Mouse (Mus musculus) cerebellum, adult 2 months (tissue): ENCODE data around the gene Rai1.

ENCODE experiments used
- CTCF ChIP-seq: fragments of 200-500 bp; IDR thresholded peaks from 2 replicates; pipeline ENCODE4 v1.5.1; 2011; ENCODE audit warnings: low read depth, mild to moderate bottlenecking, control low read depth, low read length, moderate library complexity, borderline replicate concordance; ENCODE audit not compliant: insufficient read depth
- POLR2A ChIP-seq: fragments of 200-500 bp; IDR thresholded peaks from 2 replicates; pipeline ENCODE4 v1.6.1; 2011; ENCODE audit warnings: low read length, control low read depth, borderline replicate concordance; ENCODE audit not compliant: insufficient read depth

- no peak for TF ChIP-seq POLR2A
- no peak for TF ChIP-seq CTCF
Measured at GRCm38 (mm10) chr11:60232441-60233058, 127.7 kb downstream of the Rai1 start.
